Comparison of ENCODE assay signal across 24 mouse cellular contexts in the genomic region with DNA sequence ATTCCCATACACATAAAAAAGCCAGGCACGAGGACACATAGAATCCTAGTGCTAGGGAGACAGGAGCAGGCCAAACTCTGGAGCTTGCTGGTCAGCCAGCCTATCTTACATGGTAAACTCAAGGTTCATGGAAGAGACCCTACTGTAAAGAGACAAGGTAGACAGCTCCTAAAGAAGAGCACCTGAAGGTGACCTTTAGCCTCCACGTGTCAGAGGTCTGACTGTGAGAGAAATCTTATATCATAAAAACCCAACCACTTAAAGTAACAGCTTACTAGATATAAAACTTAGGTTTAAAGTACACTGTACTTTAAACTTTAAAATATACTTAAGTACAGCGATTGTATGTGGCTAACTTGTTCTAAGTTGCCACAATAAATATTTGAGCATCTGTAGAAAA.
"Had no signal": no experiment of that assay in that cellular context is flagged by ENCODE, and none has a peak within 500 bp of the region (broad histone marks: within the 10 kb centered on the region; RNA-seq: fewer than 3 reads in every experiment).

No protein-coding gene starts in this region.

- H3K9ac ChIP-seq: heart, embryonic 12.5 days; hindbrain, embryonic 12.5 days; hindbrain, embryonic 14.5 days; intestine, embryonic 15.5 days; limb, embryonic 12.5 days; liver, embryonic 13.5 days; liver, embryonic 15.5 days had no signal

- ATAC-seq: forebrain, embryonic 16.5 days; hindbrain, embryonic 16.5 days; inflammation-experienced regulatory T-cells, adult 6 months; intestine, embryonic 15.5 days had no signal

- H3K27ac ChIP-seq: hindbrain, embryonic 10.5 days; hindbrain, embryonic 12.5 days; hindbrain, embryonic 14.5 days; intestine, embryonic 15.5 days; left cerebral cortex, adult 2 months; limb, embryonic 10.5 days; limb, embryonic 12.5 days; liver, embryonic 13.5 days; liver, embryonic 15.5 days had no signal

- H3K36me3 ChIP-seq: heart, embryonic 12.5 days; hindbrain, embryonic 10.5 days; hindbrain, embryonic 12.5 days; intestine, embryonic 15.5 days; limb, embryonic 10.5 days; limb, embryonic 12.5 days; liver, embryonic 13.5 days; liver, embryonic 15.5 days had no signal

- H3K4me3 ChIP-seq: heart, embryonic 12.5 days; hindbrain, embryonic 10.5 days; hindbrain, embryonic 12.5 days; intestine, embryonic 15.5 days; left cerebral cortex, adult 2 months; limb, embryonic 10.5 days; limb, embryonic 12.5 days; liver, embryonic 13.5 days; liver, embryonic 15.5 days had no signal

- H3K4me2 ChIP-seq: heart, embryonic 12.5 days; hindbrain, embryonic 12.5 days; hindbrain, embryonic 14.5 days; intestine, embryonic 15.5 days; limb, embryonic 12.5 days; liver, embryonic 11.5 days; liver, embryonic 13.5 days; liver, embryonic 15.5 days had no signal

- H3K27me3 ChIP-seq: heart, embryonic 12.5 days; hindbrain, embryonic 12.5 days; intestine, embryonic 15.5 days; limb, embryonic 12.5 days; liver, embryonic 13.5 days; liver, embryonic 15.5 days had no signal

- H3K4me1 ChIP-seq: limb, embryonic 10.5 days; limb, embryonic 12.5 days had no signal

- DNase-seq: gastrocnemius, postnatal 10 days; gastrocnemius, postnatal 25 days; heart, postnatal 10 days; heart, postnatal 4 days; kidney, adult 18-20 months; kidney, adult 8-10 months; kidney, postnatal 10 days; kidney, postnatal 25 days; kidney, postnatal 4 days; layer of hippocampus, adult 9-11 months; liver, embryonic 13.5 days had no signal

- H3K9me3 ChIP-seq: heart, embryonic 12.5 days; hindbrain, embryonic 10.5 days; hindbrain, embryonic 12.5 days; intestine, embryonic 15.5 days; limb, embryonic 10.5 days; limb, embryonic 12.5 days; liver, embryonic 13.5 days; liver, embryonic 15.5 days had no signal
